Mouse (Mus musculus) lung, postnatal 0 days (tissue): ENCODE results near the gene Atp7a. TPM values are rescaled to one million over a fixed set of nuclear protein-coding genes. Genes with fewer than 3 reads are reported as not detected.
A peak's percentile ranks its signal among the peaks of the same experiment; 100 is the strongest.
"Not testable (repeated sequence)": the region's sequence is repeated elsewhere in the genome, so short reads cannot be mapped to it uniquely, and the experiment has no call there.

ENCODE experiments used
- ATAC-seq: fragments of 200-750 bp; cut with Nextera tagmentation; 2 replicates; pipeline ENCODE4 v1.8.0; 2017; ENCODE audit warnings: moderate library complexity
- DNase-seq: peaks from one replicate; pipeline ENCODE4 v3.0.0-alpha.2; 2016; ENCODE audit warnings: low spot score
- H3K27ac ChIP-seq: fragments of 300-500 bp; sonication (generic); 2 replicates; pipeline ENCODE4 v1.5.1; 2014; ENCODE audit warnings: antibody characterized with exemption, mild to moderate bottlenecking, low read length, mixed read lengths
- H3K27me3 ChIP-seq: fragments of 300-500 bp; sonication (generic); replicated peaks from 2 replicates; pipeline ENCODE4 v1.6.1; 2014; ENCODE audit warnings: low read length, mixed read lengths; ENCODE audit not compliant: insufficient read depth
- H3K36me3 ChIP-seq: fragments of 300-500 bp; sonication (generic); 2 replicates; pipeline ENCODE4 v1.6.1; 2014; ENCODE audit warnings: low read length, mixed read lengths; ENCODE audit not compliant: insufficient read depth
- H3K4me1 ChIP-seq: fragments of 300-500 bp; sonication (generic); 2 replicates; pipeline ENCODE4 v1.6.1; 2014; ENCODE audit warnings: antibody characterized with exemption, low read depth, low read length, mixed read lengths; ENCODE audit not compliant: insufficient read depth
- H3K4me2 ChIP-seq: fragments of 300-500 bp; sonication (generic); replicated peaks from 2 replicates; pipeline ENCODE4 v1.6.1; 2014; ENCODE audit warnings: low read depth, mild to moderate bottlenecking, low read length, moderate library complexity, mixed read lengths
- H3K4me3 ChIP-seq: fragments of 300-500 bp; sonication (generic); 2 replicates; pipeline ENCODE4 v1.5.1; 2014; ENCODE audit warnings: low read depth, low read length
- H3K9ac ChIP-seq: fragments of 300-500 bp; sonication (generic); replicated peaks from 2 replicates; pipeline ENCODE4 v1.6.1; 2014; ENCODE audit warnings: low read depth, mild to moderate bottlenecking
- H3K9me3 ChIP-seq: fragments of 300-500 bp; sonication (generic); 2 replicates; pipeline ENCODE4 v1.6.1; 2016; ENCODE audit warnings: low read length, mixed read lengths
- CTCF ChIP-seq: IDR thresholded peaks from 2 replicates; pipeline ENCODE4 v1.5.1; 2016; ENCODE audit warnings: antibody characterized with exemption, mild to moderate bottlenecking
- EP300 ChIP-seq: IDR thresholded peaks from 2 replicates; pipeline ENCODE4 v1.6.1; 2016; ENCODE audit warnings: antibody characterized with exemption, mild to moderate bottlenecking, control low read depth
- WGBS: fragments of 180-500 bp; shearing (Covaris S2); extraction: QIAGEN DNeasy Blood & Tissue Kit; methylation state at CpG from one replicate; pipeline ENCODE4 v1.1.7; 2014; 5-methylcytosine and 5-hydroxymethylcytosine counted together
- polyA plus RNA-seq: library from polyadenylated mRNA; unstranded; fragments of >200 nt; fragmentation: Nextera tagmentation; extraction: Ambion mirVana; gene quantifications from 2 replicates; pipeline ENCODE4 v1.2.1, GENCODE M21; 2015

Atp7a gene
- polyA plus RNA-seq, 1 experiment from 2014 or later, result 20.5 TPM

GRCm38 (mm10) chrX:106077858-106078257 is 50.8 kb downstream of the Atp7a start:
- not testable (repeated sequence) for H3K4me3 ChIP-seq, H3K4me1 ChIP-seq, H3K9ac ChIP-seq, H3K27me3 ChIP-seq, H3K36me3 ChIP-seq, H3K27ac ChIP-seq, ATAC-seq, H3K9me3 ChIP-seq, H3K4me2 ChIP-seq, DNase-seq
- TF ChIP-seq CTCF, result peak; percentile 38; the same call in 1 of the 2 replicates
- 96% methylated on average over 2 of the region's 2 CpGs for WGBS

GRCm38 (mm10) chrX:106080811-106081443 is 53.9 kb downstream of the Atp7a start:
- Histone ChIP-seq H3K27me3 (no peaks in the 10 kb centered on the region), H3K4me1 (no peaks in the 10 kb centered on the region), H3K36me3 (no peaks in the 10 kb centered on the region), H3K4me2 (no peak overlapping the region), H3K9me3 (no peaks in the 10 kb centered on the region), H3K9ac (no peak overlapping the region), H3K4me3 (no peak overlapping the region), H3K27ac (peak overlapping the region; percentile 47; the same call in 1 of the 2 replicates)
- DNase-seq (peak; percentile 58), ATAC-seq (peak; percentile 87)
- TF ChIP-seq CTCF, result no peak
- no peak for TF ChIP-seq EP300
- WGBS, result 40% methylated on average over 13 of the region's 13 CpGs

- Histone ChIP-seq H3K4me2 (no peak overlapping the region), H3K4me3 (no peak overlapping the region), H3K27me3 (no peaks in the 10 kb centered on the region), H3K27ac (no peak overlapping the region), H3K9me3 (no peaks in the 10 kb centered on the region), H3K9ac (no peak overlapping the region), H3K4me1 (no peaks in the 10 kb centered on the region), H3K36me3 (no peaks in the 10 kb centered on the region)
- no peak for DNase-seq
- ATAC-seq, result no peak
- TF ChIP-seq EP300 (no peak), CTCF (no peak)
Observed at GRCm38 (mm10) chrX:106082518-106082917, 55.4 kb downstream of the Atp7a start.

GRCm38 (mm10) chrX:106085132-106085531 is 58.1 kb downstream of the Atp7a start:
- TF ChIP-seq EP300 (no peak), CTCF (no peak)
- no peak overlapping the region for H3K4me3 ChIP-seq
- ATAC-seq (peak; percentile 43; the same call in 1 of the 2 replicates), DNase-seq (peak; percentile 50)
- no peaks in the 10 kb centered on the region for H3K9me3 ChIP-seq
- no peaks in the 10 kb centered on the region for H3K27me3 ChIP-seq
- no peak overlapping the region for H3K9ac ChIP-seq
- no peaks in the 10 kb centered on the region for H3K4me1 ChIP-seq
- H3K27ac ChIP-seq, result no peak overlapping the region
- WGBS, result 68% methylated on average over 3 of the region's 3 CpGs
- H3K4me2 ChIP-seq, result no peak overlapping the region
- no peaks in the 10 kb centered on the region for H3K36me3 ChIP-seq

- Histone ChIP-seq H3K9me3 (no peaks in the 10 kb centered on the region), H3K36me3 (no peaks in the 10 kb centered on the region), H3K27ac (no peak overlapping the region), H3K9ac (no peak overlapping the region), H3K4me1 (no peaks in the 10 kb centered on the region), H3K4me2 (no peak overlapping the region), H3K27me3 (no peaks in the 10 kb centered on the region), H3K4me3 (no peak overlapping the region)
- DNase-seq, result no peak
- TF ChIP-seq CTCF, result no peak
- TF ChIP-seq EP300, result no peak
- no peak for ATAC-seq
- WGBS, result 71% methylated on average over 2 of the region's 2 CpGs
Observed at GRCm38 (mm10) chrX:106085564-106085963, 58.5 kb downstream of the Atp7a start.

GRCm38 (mm10) chrX:106092939-106093338 is 65.9 kb downstream of the Atp7a start:
- WGBS, result 43% methylated on average over 5 of the region's 5 CpGs
- H3K4me3 ChIP-seq, result no peak overlapping the region
- H3K27me3 ChIP-seq, result no peaks in the 10 kb centered on the region
- no peaks in the 10 kb centered on the region for H3K4me1 ChIP-seq
- no peaks in the 10 kb centered on the region for H3K36me3 ChIP-seq
- no peak overlapping the region for H3K4me2 ChIP-seq
- DNase-seq (no peak), ATAC-seq (no peak)
- H3K27ac ChIP-seq, result no peak overlapping the region
- no peak overlapping the region for H3K9ac ChIP-seq
- H3K9me3 ChIP-seq, result no peaks in the 10 kb centered on the region
- TF ChIP-seq CTCF, result no peak
- TF ChIP-seq EP300, result no peak

GRCm38 (mm10) chrX:106105464-106105863 is 78.4 kb downstream of the Atp7a start:
- Histone ChIP-seq H3K27ac (no peak overlapping the region), H3K4me2 (no peak overlapping the region), H3K4me1 (no peaks in the 10 kb centered on the region), H3K9ac (no peak overlapping the region), H3K4me3 (no peak overlapping the region), H3K9me3 (no peaks in the 10 kb centered on the region), H3K36me3 (no peaks in the 10 kb centered on the region), H3K27me3 (no peaks in the 10 kb centered on the region)
- DNase-seq, result peak; percentile 49
- TF ChIP-seq EP300, result 0 out of 2 replicates have a peak, but pooled peaks have one; percentile 18
- TF ChIP-seq CTCF, result peak; percentile 72
- 40% methylated on average over 2 of the region's 2 CpGs for WGBS
- ATAC-seq, result peak; percentile 57
